Mouse (Mus musculus) heart, postnatal 10 days (tissue): ENCODE measurements around the gene Sbno2. TPM values are rescaled to one million over a fixed set of nuclear protein-coding genes. Genes with fewer than 3 reads are reported as not detected.
A peak's percentile ranks its signal among the peaks of the same experiment; 100 is the strongest.

Experiments used
- DNase-seq, 2 experiments: peaks; one replicate each; pipeline ENCODE4 v3.0.0; 2021
- intact Hi-C: fragments of 180-260 bp; cut with DNase I; formaldehyde crosslinking; loops from one replicate; pipeline ENCODE4 v1.15.1; 2025
- total RNA-seq, 2 experiments: library from RNA; stranded (reverse); gene quantifications; 2 replicates each; pipeline ENCODE4 v1.2.3; 2021

Gene Sbno2
- total RNA-seq, 2 experiments from 2014 or later = 15.1 to 17.6 TPM

DNA sequence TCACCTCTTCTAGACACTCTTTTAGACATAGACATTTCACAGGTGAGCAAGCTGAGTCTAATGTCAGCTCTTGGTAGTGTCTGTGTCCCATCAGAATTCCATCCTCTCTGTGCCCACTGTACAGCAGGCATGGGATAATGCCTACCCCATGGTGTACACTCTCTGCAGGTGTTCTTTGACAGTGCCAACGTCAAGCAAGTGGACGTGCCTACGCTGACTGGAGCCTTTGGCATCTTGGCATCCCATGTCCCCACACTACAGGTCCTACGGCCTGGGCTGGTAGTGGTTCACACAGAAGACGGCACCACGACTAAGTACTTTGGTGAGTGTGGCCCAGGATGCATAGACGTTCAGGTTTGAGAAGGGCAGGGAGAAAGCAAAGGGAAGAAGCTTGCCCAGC, 38.3 kb upstream of the Sbno2 start:
- DNase-seq = no peak
- intact Hi-C loops = loop anchor here (5.0 kb wide), 2 partner anchors 156 to 286 kb away; partner anchors contain the start of gene Cnn2

- intact Hi-C loops = loop anchor here (5.0 kb wide), 2 partner anchors 155 to 285 kb away; partner anchors contain the start of gene Cnn2
- no peak for DNase-seq
Observed at GRCm38 (mm10) chr10:80142530-80142925, 37.2 kb upstream of the Sbno2 start.

GRCm38 (mm10) chr10:80141786-80142529, 36.6 kb upstream of the Sbno2 start:
- DNase-seq = peak; percentile 97 to 98
- intact Hi-C loops = loop anchor here (2.0 to 5.0 kb wide), 3 partner anchors 25 to 285 kb away; partner anchors contain the start of gene Cnn2

DNA sequence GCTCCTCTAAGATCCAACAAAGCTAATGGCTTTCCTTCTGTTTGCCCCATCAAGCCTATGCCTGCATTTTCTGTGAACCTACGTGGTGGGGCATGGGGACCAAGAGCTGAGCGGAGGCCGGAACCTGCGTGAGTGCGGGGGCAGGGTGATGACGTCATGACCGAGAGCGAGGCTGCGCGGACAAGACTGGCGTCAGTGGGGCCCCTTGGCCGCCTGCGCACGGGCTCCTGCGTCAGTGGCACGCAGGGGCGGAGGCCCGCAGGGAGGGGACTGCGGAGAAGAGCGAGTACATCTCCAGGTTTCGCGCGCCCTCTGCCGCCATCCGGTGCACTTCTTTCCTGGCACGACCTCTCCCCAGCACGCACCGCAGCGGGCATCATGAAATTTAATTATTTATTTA, 35.9 kb upstream of the Sbno2 start:
- intact Hi-C loops = loop anchor here (2.0 to 5.0 kb wide), 3 partner anchors 24 to 284 kb away; partner anchors contain the start of gene Cnn2
- peak; percentile 94 to 96 for DNase-seq

DNA sequence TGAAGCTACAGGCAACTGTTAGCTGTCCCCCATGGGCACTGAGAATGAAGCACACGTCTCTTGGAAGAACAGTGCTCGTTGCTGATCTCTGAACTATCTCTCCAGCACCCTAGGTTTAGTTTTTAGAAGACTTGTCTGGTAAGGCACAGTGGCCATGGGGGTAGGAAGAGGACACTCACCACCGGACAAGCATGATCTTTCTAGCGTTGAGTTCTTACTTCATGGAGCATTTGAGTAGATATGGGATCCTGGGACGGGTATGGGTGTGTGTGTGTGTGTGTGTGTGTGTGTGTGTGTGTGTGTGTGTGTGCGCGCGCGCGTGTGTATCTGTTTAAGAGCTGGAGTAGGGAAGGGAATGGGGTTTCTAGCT, 35.3 kb upstream of the Sbno2 start, which contains the start of gene Cbarp:
TSS of gene Cbarp (minus strand) at position 170 of the 370 bp plus-strand sequence.
- intact Hi-C loops = loop anchor here (2.0 to 5.0 kb wide), 3 partner anchors 24 to 283 kb away; partner anchors contain the start of gene Cnn2
- DNase-seq = no peak

DNA sequence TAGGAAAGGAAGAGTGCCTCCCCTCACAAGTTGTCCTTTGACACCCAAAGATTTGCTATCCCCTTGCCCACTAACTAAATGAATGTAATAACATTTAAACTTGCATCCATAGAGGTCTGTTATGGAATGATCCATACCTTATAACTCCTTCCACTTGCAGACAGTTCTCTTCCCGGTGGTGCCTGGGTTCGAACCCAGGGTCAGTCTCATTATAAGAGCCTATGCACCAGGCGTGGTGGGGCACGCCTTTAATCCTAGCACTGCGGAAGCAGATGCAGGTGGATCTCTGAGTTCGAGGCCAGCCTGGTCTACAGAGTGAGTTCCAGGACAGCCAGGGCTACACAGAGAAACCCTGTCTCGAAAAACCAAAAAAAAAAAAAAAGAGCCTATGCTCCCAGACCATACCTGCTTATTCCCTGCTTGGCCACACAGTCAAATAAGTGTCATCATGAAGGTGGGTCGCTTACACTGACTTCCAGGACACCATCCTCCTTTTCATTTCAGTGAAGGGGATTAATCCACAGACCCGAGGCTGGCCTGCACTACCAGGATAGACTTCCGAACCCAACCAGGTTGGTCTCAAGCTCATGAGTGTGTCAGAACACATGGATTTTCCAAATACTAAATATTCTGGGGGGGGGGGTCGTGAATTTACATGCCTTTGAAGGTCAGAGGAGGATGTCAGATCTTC, 34.7 kb upstream of the Sbno2 start:
- DNase-seq = no peak
- intact Hi-C loops = loop anchor here (2.0 to 5.0 kb wide), 3 partner anchors 23 to 283 kb away; partner anchors contain the start of gene Cnn2

DNA sequence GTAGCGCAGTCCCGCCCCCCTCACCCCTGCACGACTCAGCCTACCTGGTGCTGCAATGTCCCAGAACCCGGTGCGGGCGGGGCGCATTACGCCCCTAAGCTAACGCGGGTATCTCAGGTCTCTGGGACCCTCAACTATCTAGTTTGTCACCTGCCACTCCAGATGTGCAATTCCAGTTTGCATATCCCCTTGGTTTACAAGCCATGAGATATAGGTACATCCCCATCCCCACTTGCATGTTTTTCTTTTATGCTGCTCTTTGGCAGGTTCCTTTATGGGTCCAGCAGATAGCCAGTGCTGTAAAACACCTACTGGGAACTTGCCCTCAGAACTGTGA, 34.0 kb upstream of the Sbno2 start:
- intact Hi-C loops = no loop called here
- no peak for DNase-seq

DNA sequence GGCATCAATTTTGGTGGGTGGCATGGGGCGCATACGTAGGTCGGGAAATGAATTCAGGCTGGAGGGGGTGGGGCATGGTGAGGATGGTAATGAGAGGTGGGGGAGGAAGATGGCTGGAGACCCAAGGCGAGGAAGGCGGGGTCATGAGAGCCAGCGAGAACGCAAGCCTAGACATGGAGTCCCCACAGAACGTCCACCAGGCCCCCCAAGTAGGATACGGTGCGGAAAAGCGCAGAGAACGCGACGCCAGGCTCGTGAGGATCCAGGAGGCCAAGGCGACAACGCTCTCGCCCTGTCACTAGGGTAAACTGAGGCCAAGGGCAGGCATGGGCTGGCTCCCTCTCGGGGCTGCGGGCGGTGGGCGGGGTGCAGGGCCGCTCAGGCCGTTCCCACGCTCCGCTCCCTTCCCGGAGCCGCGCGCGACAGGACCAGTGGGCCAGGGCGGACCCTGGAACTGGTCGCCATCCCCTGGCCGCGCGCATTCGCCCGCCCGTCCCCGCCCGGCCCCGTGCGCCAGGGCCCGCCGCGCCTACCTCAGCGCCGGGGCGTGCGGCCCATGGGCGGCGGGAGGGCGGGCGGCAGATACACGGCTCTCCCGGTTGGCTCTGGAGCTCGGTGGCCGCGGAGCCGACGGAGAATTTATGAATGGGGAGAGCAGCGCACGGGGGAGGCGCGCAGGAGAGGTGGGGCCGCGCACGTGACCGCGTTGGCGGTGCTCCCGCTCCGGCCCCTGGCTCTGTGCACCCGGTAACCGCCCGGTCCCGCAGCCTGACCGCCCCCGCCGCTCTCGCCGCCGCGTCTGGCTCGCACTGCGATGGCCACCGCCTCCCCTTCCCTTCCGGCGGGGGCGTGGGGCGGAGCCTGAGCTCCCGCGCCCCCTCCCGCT, 33.4 kb upstream of the Sbno2 start, which contains the start of gene Atp5d:
TSS of gene Atp5d (plus strand) at position 80 of the 886 bp plus-strand sequence.
- DNase-seq = peak; percentile 64 to 70
- intact Hi-C loops = no loop called here

- intact Hi-C loops = no loop called here
Observed at GRCm38 (mm10) chr10:80137626-80138552, 32.5 kb upstream of the Sbno2 start.

DNA sequence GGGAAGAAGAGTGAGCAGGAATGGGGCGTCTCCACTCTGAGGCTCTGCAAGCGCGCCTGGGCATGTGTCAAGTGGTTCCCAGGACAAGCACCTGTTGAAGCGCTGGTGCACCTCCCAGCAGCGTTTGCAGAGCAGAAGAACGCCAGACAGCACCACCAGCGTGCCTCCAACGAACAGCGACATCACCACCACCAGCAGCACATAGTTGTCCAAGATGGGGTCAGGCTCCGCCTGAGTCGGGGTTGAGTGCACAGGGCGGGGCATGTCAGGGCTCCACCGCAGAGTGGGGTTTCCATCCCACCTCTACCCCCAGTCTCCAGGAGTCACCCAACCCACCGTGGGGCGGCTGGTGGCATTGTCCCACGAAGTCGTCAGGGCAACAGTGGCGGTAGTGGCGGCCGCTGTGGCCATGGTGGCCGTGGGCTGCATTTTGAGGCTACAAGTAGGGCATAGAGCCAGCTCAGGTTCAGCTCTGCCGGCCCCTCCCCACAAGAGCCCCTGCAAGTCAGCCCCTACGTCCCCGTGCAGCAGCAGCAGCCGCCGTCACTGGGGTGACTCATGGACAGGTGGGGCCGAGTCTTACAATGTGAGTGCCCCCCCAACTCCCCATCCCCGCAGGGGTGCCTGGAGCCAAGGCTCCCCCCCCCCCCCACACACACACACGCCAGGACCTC, 31.7 kb upstream of the Sbno2 start:
- peak in 1 of 2 experiments; percentile 13 for DNase-seq
- intact Hi-C loops = no loop called here

More at GRCm38 (mm10) chr10:80137626-80138552, 32.5 kb upstream of the Sbno2 start:
- DNase-seq = peak in 1 of 2 experiments; percentile 25

GRCm38 (mm10) chr10:80136179-80136951, 31.0 kb upstream of the Sbno2 start:
- intact Hi-C loops = no loop called here
- peak in 1 of 2 experiments; percentile 14 for DNase-seq

DNA sequence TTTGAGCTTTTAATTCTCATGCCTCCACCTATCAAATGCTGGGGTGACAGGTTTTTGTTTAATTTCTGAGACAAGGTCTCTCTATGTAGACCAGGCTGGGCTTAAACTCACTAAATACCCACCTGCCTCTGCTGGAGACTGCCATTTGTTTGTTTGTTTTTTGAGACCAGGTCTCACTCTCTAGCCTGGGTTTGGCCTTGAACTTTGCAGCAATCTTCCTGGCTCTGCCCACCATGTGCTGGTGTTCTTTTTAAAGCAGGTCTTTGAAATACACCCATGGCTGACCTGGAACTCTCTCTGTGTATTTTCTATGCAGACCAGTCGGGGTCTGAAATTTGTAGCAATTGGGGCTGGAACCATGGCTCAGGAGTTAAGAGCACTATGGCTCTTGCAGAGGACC, 30.3 kb upstream of the Sbno2 start:
- intact Hi-C loops = no loop called here
- no peak for DNase-seq

GRCm38 (mm10) chr10:80135161-80135560, 29.8 kb upstream of the Sbno2 start:
- DNase-seq = no peak
- intact Hi-C loops = no loop called here

- no peak for DNase-seq
- intact Hi-C loops = no loop called here
Observed at GRCm38 (mm10) chr10:80134421-80134820, 29.1 kb upstream of the Sbno2 start.

DNA sequence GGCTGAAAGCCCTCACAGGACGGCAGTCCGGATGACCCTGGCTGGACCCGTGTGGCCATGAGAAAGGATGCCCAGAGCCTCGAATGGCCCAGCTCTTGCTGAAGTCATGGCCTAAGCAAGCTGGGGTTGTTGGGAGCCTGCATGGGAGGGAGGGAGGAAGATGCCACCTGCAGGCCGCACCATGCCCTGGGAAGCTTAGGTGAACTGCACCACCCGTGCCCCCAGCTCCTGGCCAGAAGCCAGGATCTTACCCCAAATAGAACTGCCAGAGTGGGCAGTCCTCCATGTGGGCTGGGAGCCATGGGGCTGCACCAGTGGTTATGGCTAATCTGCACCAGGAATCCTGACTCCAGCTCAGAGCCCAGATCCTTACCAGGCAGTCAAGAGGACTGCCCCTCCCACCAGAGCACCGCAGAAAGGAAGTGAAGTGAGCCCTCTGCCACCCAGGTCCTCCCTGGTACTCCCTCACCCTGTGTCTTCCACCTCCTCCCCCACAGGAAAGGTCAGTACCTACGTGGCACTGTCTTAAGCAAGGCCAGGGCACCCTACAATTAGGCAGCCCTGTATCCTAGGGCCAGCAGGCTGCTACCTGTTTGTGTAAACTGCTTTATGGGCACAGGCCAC, 28.0 kb upstream of the Sbno2 start:
- DNase-seq = peak; percentile 77 to 81
- intact Hi-C loops = no loop called here

DNA sequence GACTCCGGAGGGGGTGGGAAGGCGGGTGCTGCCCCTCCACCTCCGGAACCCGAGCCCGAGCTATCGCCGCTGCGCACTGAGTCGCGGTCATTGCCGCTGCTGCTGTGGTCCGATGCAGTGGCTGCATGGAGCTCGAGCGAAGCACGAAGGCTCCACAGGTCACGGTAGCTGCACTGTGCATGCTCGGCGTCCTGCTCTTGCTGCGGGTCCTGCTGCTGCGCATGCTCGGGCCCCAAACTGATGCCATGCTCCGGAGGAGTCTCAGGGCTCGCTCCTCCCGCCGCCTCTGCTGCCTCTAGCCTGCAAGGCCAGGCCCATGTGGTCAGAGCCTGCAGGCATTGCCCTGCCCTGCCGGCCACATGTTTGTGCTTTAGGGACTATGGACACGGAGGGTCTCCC, 26.6 kb upstream of the Sbno2 start:
- DNase-seq = no peak
- intact Hi-C loops = no loop called here

DNA sequence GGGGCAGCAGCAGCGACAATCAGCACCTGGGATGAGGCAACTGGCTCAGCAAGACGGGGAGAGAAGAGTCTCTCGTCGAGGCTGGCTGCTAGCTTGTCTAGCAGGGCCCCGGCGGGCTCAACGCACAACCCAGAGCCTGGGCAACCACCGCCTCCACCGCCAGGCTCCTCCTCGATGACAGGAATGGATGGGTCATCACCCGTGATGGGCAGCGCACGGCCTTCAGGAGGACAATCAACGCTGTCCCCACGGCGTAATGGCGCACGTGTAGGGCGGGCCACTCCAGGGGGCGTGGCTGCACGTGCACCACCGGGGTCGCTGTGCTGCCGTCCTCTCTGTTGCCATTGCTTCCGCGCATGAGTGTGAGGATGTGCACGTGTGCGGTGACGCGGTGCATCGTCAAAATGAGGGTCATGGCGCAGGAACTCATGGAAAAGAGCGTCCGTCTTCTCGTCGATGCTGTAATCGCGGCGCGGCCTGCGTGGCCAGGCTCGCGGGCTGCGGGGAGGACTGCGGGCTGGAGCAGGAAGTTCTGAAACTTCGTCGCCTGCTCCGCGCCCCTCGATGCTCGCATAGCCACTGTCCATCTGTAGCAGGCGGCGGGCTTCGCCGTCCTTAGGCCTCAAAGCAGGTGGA, 26.1 kb upstream of the Sbno2 start:
- peak in 1 of 2 experiments; percentile 16 for DNase-seq
- intact Hi-C loops = no loop called here
